Mouse (Mus musculus): ENCODE data around the gene Ly6g6c. TPM values are rescaled to one million over a fixed set of nuclear protein-coding genes. Genes with fewer than 3 reads are reported as not detected.

The Ly6g6c gene
- total RNA-seq (2017), result not detected in 2 replicates

- ATAC-seq (replicated peaks in 1 of 2; ENCODE audit: insufficient read depth in 1 of 2, low FRiP score in 2 of 2, low TSS enrichment in 1 of 2, low read depth in 1 of 2, poor library complexity in 2 of 2, severe bottlenecking in 2 of 2), result peak; percentile 33 to 40; a peak in 2 of 4 replicates
Measured at GRCm38 (mm10) chr17:35064951-35065947, at the start of gene Ly6g6c. Gene Ly6g6c, plus strand, starts transcription at chr17:35065388.

GRCm38 (mm10) chr17:35016376-35016775, 48.8 kb upstream of the Ly6g6c start, which contains the start of gene Vwa7:
Gene Vwa7, plus strand, starts transcription at chr17:35016579.
- ATAC-seq (replicated peaks in 1 of 2; ENCODE audit: insufficient read depth in 1 of 2, low FRiP score in 2 of 2, low TSS enrichment in 1 of 2, low read depth in 1 of 2, poor library complexity in 2 of 2, severe bottlenecking in 2 of 2), result peak; percentile 20 to 36; a peak in 2 of 4 replicates

GRCm38 (mm10) chr17:35016791-35017705, 48.1 kb upstream of the Ly6g6c start:
- ATAC-seq (replicated peaks in 1 of 2; ENCODE audit: insufficient read depth in 1 of 2, low FRiP score in 2 of 2, low TSS enrichment in 1 of 2, low read depth in 1 of 2, poor library complexity in 2 of 2, severe bottlenecking in 2 of 2), result no peak

- no peak for ATAC-seq (replicated peaks in 1 of 2; ENCODE audit: insufficient read depth in 1 of 2, low FRiP score in 2 of 2, low TSS enrichment in 1 of 2, low read depth in 1 of 2, poor library complexity in 2 of 2, severe bottlenecking in 2 of 2)
Measured at GRCm38 (mm10) chr17:35017706-35018030, 47.5 kb upstream of the Ly6g6c start.

- no peak for ATAC-seq (replicated peaks in 1 of 2; ENCODE audit: insufficient read depth in 1 of 2, low FRiP score in 2 of 2, low TSS enrichment in 1 of 2, low read depth in 1 of 2, poor library complexity in 2 of 2, severe bottlenecking in 2 of 2)
Measured at GRCm38 (mm10) chr17:35018171-35018570, 47.0 kb upstream of the Ly6g6c start.

GRCm38 (mm10) chr17:35019894-35020293, 45.3 kb upstream of the Ly6g6c start:
- ATAC-seq (replicated peaks in 1 of 2; ENCODE audit: insufficient read depth in 1 of 2, low FRiP score in 2 of 2, low TSS enrichment in 1 of 2, low read depth in 1 of 2, poor library complexity in 2 of 2, severe bottlenecking in 2 of 2), result no peak

GRCm38 (mm10) chr17:35020551-35020950, 44.6 kb upstream of the Ly6g6c start:
- no peak for ATAC-seq (replicated peaks in 1 of 2; ENCODE audit: insufficient read depth in 1 of 2, low FRiP score in 2 of 2, low TSS enrichment in 1 of 2, low read depth in 1 of 2, poor library complexity in 2 of 2, severe bottlenecking in 2 of 2)

GRCm38 (mm10) chr17:35021163-35021808, 43.9 kb upstream of the Ly6g6c start:
- ATAC-seq (replicated peaks in 1 of 2; ENCODE audit: insufficient read depth in 1 of 2, low FRiP score in 2 of 2, low TSS enrichment in 1 of 2, low read depth in 1 of 2, poor library complexity in 2 of 2, severe bottlenecking in 2 of 2), result peak; percentile 57 to 61

- ATAC-seq (replicated peaks in 1 of 2; ENCODE audit: insufficient read depth in 1 of 2, low FRiP score in 2 of 2, low TSS enrichment in 1 of 2, low read depth in 1 of 2, poor library complexity in 2 of 2, severe bottlenecking in 2 of 2), result no peak; a peak in 1 of 4 replicates
Measured at GRCm38 (mm10) chr17:35021842-35022477, 43.2 kb upstream of the Ly6g6c start.

- ATAC-seq (replicated peaks in 1 of 2; ENCODE audit: insufficient read depth in 1 of 2, low FRiP score in 2 of 2, low TSS enrichment in 1 of 2, low read depth in 1 of 2, poor library complexity in 2 of 2, severe bottlenecking in 2 of 2), result no peak
Measured at GRCm38 (mm10) chr17:35022541-35023060, 42.6 kb upstream of the Ly6g6c start.

GRCm38 (mm10) chr17:35023221-35023620, 42.0 kb upstream of the Ly6g6c start:
- ATAC-seq (replicated peaks in 1 of 2; ENCODE audit: insufficient read depth in 1 of 2, low FRiP score in 2 of 2, low TSS enrichment in 1 of 2, low read depth in 1 of 2, poor library complexity in 2 of 2, severe bottlenecking in 2 of 2), result no peak

- peak; percentile 26 to 39; a peak in 3 of 4 replicates for ATAC-seq (replicated peaks in 1 of 2; ENCODE audit: insufficient read depth in 1 of 2, low FRiP score in 2 of 2, low TSS enrichment in 1 of 2, low read depth in 1 of 2, poor library complexity in 2 of 2, severe bottlenecking in 2 of 2)
Measured at GRCm38 (mm10) chr17:35023756-35024155, 41.4 kb upstream of the Ly6g6c start.

- ATAC-seq (replicated peaks in 1 of 2; ENCODE audit: insufficient read depth in 1 of 2, low FRiP score in 2 of 2, low TSS enrichment in 1 of 2, low read depth in 1 of 2, poor library complexity in 2 of 2, severe bottlenecking in 2 of 2), result no peak
Measured at GRCm38 (mm10) chr17:35024261-35024660, 40.9 kb upstream of the Ly6g6c start.

- no peak for ATAC-seq (replicated peaks in 1 of 2; ENCODE audit: insufficient read depth in 1 of 2, low FRiP score in 2 of 2, low TSS enrichment in 1 of 2, low read depth in 1 of 2, poor library complexity in 2 of 2, severe bottlenecking in 2 of 2)
Measured at GRCm38 (mm10) chr17:35024691-35025488, 40.3 kb upstream of the Ly6g6c start.

GRCm38 (mm10) chr17:35026206-35026605, 39.0 kb upstream of the Ly6g6c start:
- no peak for ATAC-seq (replicated peaks in 1 of 2; ENCODE audit: insufficient read depth in 1 of 2, low FRiP score in 2 of 2, low TSS enrichment in 1 of 2, low read depth in 1 of 2, poor library complexity in 2 of 2, severe bottlenecking in 2 of 2)

All from hematopoietic stem cell, adult 5-6 weeks (primary cell).